Mouse (Mus musculus) T-helper 1 cell (primary cell): Measurements from ENCODE around the gene Csnk1g1.

Experiments
- in situ Hi-C: fragments of 300-600 bp; cut with MboI, MseI; formaldehyde crosslinking; loops from one replicate; pipeline ENCODE4 v1.15.1; 2025; ENCODE audit warnings: high pct_unique_total_duplicates

The Csnk1g1 gene

GRCm38 (mm10) chr9:65995603-65996376 lies 87.1 kb downstream of the Csnk1g1 start:
- in situ Hi-C loops = no loop called here

GRCm38 (mm10) chr9:65998965-65999364 lies 90.2 kb downstream of the Csnk1g1 start:
- in situ Hi-C loops = no loop called here

- in situ Hi-C loops = no loop called here
These were observed 95.7 kb downstream of the Csnk1g1 start for GRCm38 (mm10) chr9:66004380-66004779.

GRCm38 (mm10) chr9:66007603-66008202 lies 99.0 kb downstream of the Csnk1g1 start:
- in situ Hi-C loops = no loop called here

GRCm38 (mm10) chr9:66020601-66021000 lies 111.9 kb downstream of the Csnk1g1 start:
- in situ Hi-C loops = no loop called here

- in situ Hi-C loops = no loop called here
These were observed 129.4 kb downstream of the Csnk1g1 start for GRCm38 (mm10) chr9:66038082-66038481.

- in situ Hi-C loops = no loop called here
These were observed 129.9 kb downstream of the Csnk1g1 start for GRCm38 (mm10) chr9:66038581-66038980.

GRCm38 (mm10) chr9:66039290-66039689 lies 130.6 kb downstream of the Csnk1g1 start:
- in situ Hi-C loops = no loop called here

- in situ Hi-C loops = no loop called here
These were observed 132.1 kb downstream of the Csnk1g1 start for GRCm38 (mm10) chr9:66040801-66041200.

- in situ Hi-C loops = no loop called here
These were observed 133.6 kb downstream of the Csnk1g1 start for GRCm38 (mm10) chr9:66042331-66042730.

- in situ Hi-C loops = no loop called here
These were observed 134.5 kb downstream of the Csnk1g1 start for GRCm38 (mm10) chr9:66043241-66043640.

- in situ Hi-C loops = no loop called here
These were observed 141.3 kb downstream of the Csnk1g1 start for GRCm38 (mm10) chr9:66049931-66050601.

GRCm38 (mm10) chr9:66051493-66051892 lies 142.8 kb downstream of the Csnk1g1 start:
- in situ Hi-C loops = no loop called here

GRCm38 (mm10) chr9:66052731-66053130 lies 144.0 kb downstream of the Csnk1g1 start:
- in situ Hi-C loops = no loop called here

GRCm38 (mm10) chr9:66053620-66054019 lies 144.9 kb downstream of the Csnk1g1 start:
- in situ Hi-C loops = no loop called here

GRCm38 (mm10) chr9:66059583-66060307 lies 151.0 kb downstream of the Csnk1g1 start, which contains the start of gene Ppib:
Gene Ppib, plus strand, starts transcription at chr9:66060222.
- in situ Hi-C loops = no loop called here

GRCm38 (mm10) chr9:66060308-66060647 lies 151.6 kb downstream of the Csnk1g1 start:
- in situ Hi-C loops = no loop called here

GRCm38 (mm10) chr9:66060986-66061385 lies 152.3 kb downstream of the Csnk1g1 start:
- in situ Hi-C loops = no loop called here

GRCm38 (mm10) chr9:66061656-66062055 lies 152.9 kb downstream of the Csnk1g1 start:
- in situ Hi-C loops = no loop called here

GRCm38 (mm10) chr9:66063446-66063845 lies 154.7 kb downstream of the Csnk1g1 start:
- in situ Hi-C loops = no loop called here

GRCm38 (mm10) chr9:66064316-66064715 lies 155.6 kb downstream of the Csnk1g1 start:
- in situ Hi-C loops = no loop called here

GRCm38 (mm10) chr9:66066791-66067190 lies 158.1 kb downstream of the Csnk1g1 start:
- in situ Hi-C loops = no loop called here
